Mouse (Mus musculus) lung, postnatal 36 days (tissue): ENCODE measurements around the gene Otop1.

Experiments used
- DNase-seq: peaks from one replicate; pipeline ENCODE4 v3.0.0; 2022; ENCODE audit warnings: mixed read lengths

The Otop1 gene

GRCm38 (mm10) chr5:38275771-38276170 is at the start of gene Otop1:
Gene Otop1, plus strand, starts transcription at chr5:38275972.
- no peak for DNase-seq

- peak; percentile 72 for DNase-seq
Measured at GRCm38 (mm10) chr5:38235422-38235821, 40.4 kb upstream of the Otop1 start.

- no peak for DNase-seq
Measured at GRCm38 (mm10) chr5:38236627-38237026, 39.1 kb upstream of the Otop1 start.

GRCm38 (mm10) chr5:38240727-38241472 is 34.9 kb upstream of the Otop1 start:
- DNase-seq: no peak

GRCm38 (mm10) chr5:38241473-38241834 is 34.3 kb upstream of the Otop1 start:
- no peak for DNase-seq

- DNase-seq: no peak
Measured at GRCm38 (mm10) chr5:38241966-38242365, 33.8 kb upstream of the Otop1 start.

GRCm38 (mm10) chr5:38255195-38255594 is 20.6 kb upstream of the Otop1 start:
- DNase-seq: no peak

GRCm38 (mm10) chr5:38255644-38256043 is 20.1 kb upstream of the Otop1 start:
- DNase-seq: no peak

- no peak for DNase-seq
Measured at GRCm38 (mm10) chr5:38256551-38256950, 19.2 kb upstream of the Otop1 start.

- no peak for DNase-seq
Measured at GRCm38 (mm10) chr5:38258034-38258772, 17.6 kb upstream of the Otop1 start.

GRCm38 (mm10) chr5:38258773-38259146 is 17.0 kb upstream of the Otop1 start:
- DNase-seq: no peak

- DNase-seq: peak; percentile 1
Measured at GRCm38 (mm10) chr5:38259455-38260106, 16.2 kb upstream of the Otop1 start.

GRCm38 (mm10) chr5:38260107-38260682 is 15.6 kb upstream of the Otop1 start, which contains the start of gene Tmem128:
Gene Tmem128, plus strand, starts transcription at chr5:38260185.
- peak; percentile 60 for DNase-seq

GRCm38 (mm10) chr5:38270942-38271341 is 4.8 kb upstream of the Otop1 start:
- DNase-seq: no peak

GRCm38 (mm10) chr5:38273831-38274230 is 1.9 kb upstream of the Otop1 start:
- no peak for DNase-seq

GRCm38 (mm10) chr5:38276451-38276850 is 679 bp downstream of the Otop1 start:
- DNase-seq: no peak

- DNase-seq: no peak
Measured at GRCm38 (mm10) chr5:38277098-38277866, 1.5 kb downstream of the Otop1 start.

GRCm38 (mm10) chr5:38277936-38278600 is 2.3 kb downstream of the Otop1 start:
- DNase-seq: no peak

GRCm38 (mm10) chr5:38280075-38280474 is 4.3 kb downstream of the Otop1 start:
- DNase-seq: no peak

GRCm38 (mm10) chr5:38285724-38286123 is 10.0 kb downstream of the Otop1 start:
- DNase-seq: no peak

GRCm38 (mm10) chr5:38288476-38288875 is 12.7 kb downstream of the Otop1 start:
- no peak for DNase-seq
